Mouse (Mus musculus) cerebellum, adult 2 months (tissue): ENCODE measurements around the gene Ipo9.

Experiments
- CTCF ChIP-seq: fragments of 200-500 bp; IDR thresholded peaks from 2 replicates; pipeline ENCODE4 v1.5.1; 2011; ENCODE audit warnings: low read depth, mild to moderate bottlenecking, control low read depth, low read length, moderate library complexity, borderline replicate concordance; ENCODE audit not compliant: insufficient read depth
- POLR2A ChIP-seq: fragments of 200-500 bp; IDR thresholded peaks from 2 replicates; pipeline ENCODE4 v1.6.1; 2011; ENCODE audit warnings: low read length, control low read depth, borderline replicate concordance; ENCODE audit not compliant: insufficient read depth

GRCm38 (mm10) chr1:135384171-135384570 lies 46.1 kb downstream of the Ipo9 start:
- TF ChIP-seq CTCF (no peak), POLR2A (no peak)
